10 mouse cellular contexts compared by ENCODE assay signal in the genomic region with DNA sequence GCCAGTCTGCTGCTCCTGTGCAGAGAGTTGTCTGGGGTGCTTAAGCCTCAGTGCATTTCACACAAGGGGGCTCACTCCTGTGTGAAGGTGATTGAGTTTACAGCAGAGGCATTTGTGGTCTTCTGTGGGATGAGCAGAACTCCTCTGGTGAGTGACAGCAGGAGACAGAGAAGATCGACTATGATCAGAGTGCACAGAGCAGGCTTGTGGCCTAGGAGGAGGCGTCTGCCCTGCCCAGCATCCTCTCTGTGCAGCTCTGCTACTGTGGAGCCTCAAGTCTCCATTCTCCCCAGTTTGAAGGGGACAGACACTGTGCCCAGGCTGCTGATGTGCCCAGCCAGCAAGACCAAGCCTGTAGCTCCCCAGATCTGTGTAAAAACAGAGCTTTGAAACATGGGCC. TPM values are rescaled to one million over a fixed set of nuclear protein-coding genes. Genes with fewer than 3 reads are reported as not detected.
DNase-seq lines count a peak whose midpoint lies in the region; ATAC-seq and TF ChIP-seq lines count a peak whose summit lies in the region.
"Had no signal": no experiment of that assay in that cellular context is flagged by ENCODE, and none has a peak within 500 bp of the region (broad histone marks: within the 10 kb centered on the region; RNA-seq: fewer than 3 reads in every experiment).

No protein-coding gene starts in this region.

- H3K27ac ChIP-seq in heart, postnatal 0 days (ENCODE audit: low read depth): peak overlapping the region; percentile 52
- H3K27ac ChIP-seq in lung, embryonic 16.5 days (ENCODE audit: low read length): peak overlapping the region; percentile 47
- peak overlapping the region; percentile 89 for H3K27ac ChIP-seq in bone marrow macrophage, adult 2 months (ENCODE audit: insufficient read depth, low read depth, low read length)
- peak overlapping the region; percentile 47 for H3K27ac ChIP-seq in limb, embryonic 15.5 days

- no peak for TF ChIP-seq EP300 in heart, postnatal 0 days (IDR thresholded peaks at IDR 0.05; ENCODE audit: low read depth)

- no peak overlapping the region for H3K9ac ChIP-seq in heart, postnatal 0 days (replicated peaks; ENCODE audit: low read depth, low read length)
- no peak overlapping the region for H3K9ac ChIP-seq in lung, embryonic 16.5 days (ENCODE audit: low read length)
- H3K9ac ChIP-seq in limb, embryonic 15.5 days: no peak overlapping the region

- H3K27me3 ChIP-seq in heart, postnatal 0 days (ENCODE audit: control insufficient read depth, insufficient read depth, low read length): no peaks in the 10 kb centered on the region
- no peaks in the 10 kb centered on the region for H3K27me3 ChIP-seq in lung, embryonic 16.5 days (ENCODE audit: control insufficient read depth, insufficient read depth, low read depth, low read length)
- H3K27me3 ChIP-seq in limb, embryonic 15.5 days: no peaks in the 10 kb centered on the region

- ATAC-seq in heart, postnatal 0 days (ENCODE audit: insufficient read depth, low read depth): no peak
- no peak for ATAC-seq in lung, embryonic 16.5 days (ENCODE audit: low read depth)
- no peak for ATAC-seq in limb, embryonic 15.5 days (ENCODE audit: insufficient number of reproducible peaks, low FRiP score, low TSS enrichment, low read depth)
- ATAC-seq: forebrain, embryonic 16.5 days had no signal

- no peak for TF ChIP-seq CTCF in heart, postnatal 0 days (IDR thresholded peaks at IDR 0.05; ENCODE audit: low read depth)
- TF ChIP-seq CTCF in bone marrow macrophage, adult 2 months (IDR thresholded peaks at IDR 0.05; ENCODE audit: low read depth, low read length): no peak

- no peaks in the 10 kb centered on the region for H3K9me3 ChIP-seq in heart, postnatal 0 days (replicated peaks; ENCODE audit: control insufficient read depth, low read length)
- H3K9me3 ChIP-seq in lung, embryonic 16.5 days (ENCODE audit: control insufficient read depth, low read length): no peaks in the 10 kb centered on the region
- H3K9me3 ChIP-seq in limb, embryonic 15.5 days: no peaks in the 10 kb centered on the region

- TF ChIP-seq POLR2A in bone marrow macrophage, adult 2 months (IDR thresholded peaks at IDR 0.05; ENCODE audit: borderline replicate concordance, low read depth, low read length): no peak

- H3K4me1 ChIP-seq in heart, postnatal 0 days (ENCODE audit: control insufficient read depth, insufficient read depth): peaks cover 27% of the 10 kb centered on the region
- peaks cover 26% of the 10 kb centered on the region for H3K4me1 ChIP-seq in lung, embryonic 16.5 days (replicated peaks; ENCODE audit: control insufficient read depth, insufficient read depth, low read length)
- H3K4me1 ChIP-seq in bone marrow macrophage, adult 2 months (ENCODE audit: control insufficient read depth, insufficient read depth, low read length): peaks cover 77% of the 10 kb centered on the region
- peaks cover 65% of the 10 kb centered on the region for H3K4me1 ChIP-seq in limb, embryonic 15.5 days

- WGBS in heart, postnatal 0 days: 76% methylated on average over 2 of the region's 2 CpGs
- 70% methylated on average over 2 of the region's 2 CpGs for WGBS in lung, embryonic 16.5 days
- 66% methylated on average over 2 of the region's 2 CpGs for WGBS in limb, embryonic 15.5 days

- H3K4me3 ChIP-seq in heart, postnatal 0 days (ENCODE audit: low read depth, low read length): no peak overlapping the region
- H3K4me3 ChIP-seq in lung, embryonic 16.5 days (ENCODE audit: low read length): no peak overlapping the region
- no peak overlapping the region for H3K4me3 ChIP-seq in bone marrow macrophage, adult 2 months (ENCODE audit: insufficient read depth, low read length)
- no peak overlapping the region for H3K4me3 ChIP-seq in limb, embryonic 15.5 days

- no peak overlapping the region for H3K4me2 ChIP-seq in heart, postnatal 0 days (ENCODE audit: low read depth, low read length)
- no peak overlapping the region for H3K4me2 ChIP-seq in lung, embryonic 16.5 days (ENCODE audit: low read depth, low read length)
- no peak overlapping the region for H3K4me2 ChIP-seq in limb, embryonic 15.5 days

- no peak for DNase-seq in heart, postnatal 0 days (ENCODE audit: low spot score)
- DNase-seq in heart, adult 9 months (ENCODE audit: low spot score in 2 of 2): no peak
- DNase-seq in lung, postnatal 25 days (ENCODE audit: low spot score): no peak
- DNase-seq in right cerebral cortex, postnatal 36 days (ENCODE audit: low spot score in 2 of 2): no peak
- no peak for DNase-seq in cerebellum, postnatal 14 days
- DNase-seq: right cerebral cortex, postnatal 14 days had no signal

- no peaks in the 10 kb centered on the region for H3K36me3 ChIP-seq in heart, postnatal 0 days (replicated peaks; ENCODE audit: control insufficient read depth, insufficient read depth, low read length)
- no peaks in the 10 kb centered on the region for H3K36me3 ChIP-seq in lung, embryonic 16.5 days (ENCODE audit: control insufficient read depth, insufficient read depth, low read length)
- peaks cover 5% of the 10 kb centered on the region; the same call in 1 of the 2 replicates for H3K36me3 ChIP-seq in limb, embryonic 15.5 days

RNA-seq across cellular contexts. Expression of a gene that starts 18.0 kb away (rescaled TPM):
- 22.0 and 28.8 TPM in 2 replicates for total RNA-seq in heart, postnatal 0 days (2014; rRNA removed; ENCODE audit: low replicate concordance)
- 36.5 and 37.9 TPM in 2 replicates for polyA plus RNA-seq in heart, postnatal 0 days (2015; fragmentation: Nextera tagmentation; extraction: Ambion mirVana)
- 56.3 and 73.3 TPM in 2 replicates for polyA plus RNA-seq in lung, embryonic 16.5 days (2015; fragmentation: Nextera tagmentation; extraction: Ambion mirVana)
- polyA plus RNA-seq in bone marrow macrophage, adult 2 months (2012; ENCODE audit: insufficient read depth, insufficient read length, missing spikeins): 84.4 and 94.5 TPM in 2 replicates
- polyA plus RNA-seq in limb, embryonic 15.5 days (2015; fragmentation: Nextera tagmentation; extraction: Ambion mirVana): 50.2 and 55.6 TPM in 2 replicates
